Comparison of ENCODE assay signal across 8 mouse cellular contexts in the genomic region with DNA sequence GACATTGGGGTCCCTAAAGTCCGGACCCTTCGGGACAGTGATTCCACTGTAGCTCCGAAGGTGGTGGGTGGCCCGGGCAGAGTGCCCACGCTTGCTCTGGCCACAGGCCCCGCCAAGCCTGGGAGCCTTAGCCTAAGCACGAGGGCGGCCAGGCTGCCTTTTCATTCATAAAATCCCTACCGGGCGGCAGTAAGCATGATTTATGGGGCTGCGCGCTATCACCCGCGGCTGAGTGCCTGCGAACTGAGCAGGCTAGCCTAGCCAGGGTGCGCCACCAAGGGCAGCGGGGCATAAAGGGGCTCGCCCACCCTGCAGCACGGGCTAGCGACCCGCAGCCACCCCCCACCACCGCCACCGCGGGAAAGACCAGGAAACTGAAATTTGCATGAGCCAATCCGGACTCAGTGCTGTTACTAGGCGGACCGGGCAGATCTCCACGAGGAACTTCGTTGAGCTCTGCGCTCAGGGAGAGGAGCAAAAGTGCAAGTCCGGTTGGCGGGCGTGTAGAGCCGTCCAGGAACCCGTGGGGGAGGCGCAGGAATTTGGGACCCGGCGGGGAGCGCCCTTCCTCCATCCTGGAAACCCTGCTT. TPM values are rescaled to one million over a fixed set of nuclear protein-coding genes. Genes with fewer than 3 reads are reported as not detected.
DNase-seq lines count a peak whose midpoint lies in the region; ATAC-seq and TF ChIP-seq lines count a peak whose summit lies in the region.

No protein-coding gene starts in this region.

- peak overlapping the region; percentile 99 for H3K4me2 ChIP-seq in midbrain, embryonic 16.5 days (ENCODE audit: low read length)
- H3K4me2 ChIP-seq in stomach, embryonic 15.5 days, result peak overlapping the region; percentile 98

- H3K36me3 ChIP-seq in embryonic facial prominence, embryonic 10.5 days (replicated peaks), result peaks cover 16% of the 10 kb centered on the region
- no peaks in the 10 kb centered on the region for H3K36me3 ChIP-seq in liver, adult 2 months (ENCODE audit: control insufficient read depth, insufficient read depth, low read length)
- H3K36me3 ChIP-seq in midbrain, embryonic 16.5 days (ENCODE audit: control insufficient read depth, insufficient read depth, low read length), result no peaks in the 10 kb centered on the region
- no peaks in the 10 kb centered on the region for H3K36me3 ChIP-seq in stomach, embryonic 15.5 days

- H3K27ac ChIP-seq in embryonic facial prominence, embryonic 10.5 days (replicated peaks), result peak overlapping the region; percentile 98
- H3K27ac ChIP-seq in liver, adult 2 months (replicated peaks; ENCODE audit: insufficient read depth, low read depth, low read length), result peak overlapping the region; percentile 37
- H3K27ac ChIP-seq in midbrain, embryonic 16.5 days (ENCODE audit: low read length), result peak overlapping the region; percentile 72
- H3K27ac ChIP-seq in stomach, embryonic 15.5 days, result peak overlapping the region; percentile 88

- WGBS in embryonic facial prominence, embryonic 10.5 days, result under 1% methylated on average over 39 of the region's 39 CpGs
- under 1% methylated on average over 39 of the region's 39 CpGs for WGBS in liver, adult 2 months
- WGBS in midbrain, embryonic 16.5 days, result under 1% methylated on average over 39 of the region's 39 CpGs
- WGBS in stomach, embryonic 15.5 days, result 0% methylated on average over 39 of the region's 39 CpGs

- peak; percentile 16 for DNase-seq in cerebellum, adult 9-10 months
- DNase-seq in cerebellum, adult 11 months, result no peak
- peak; percentile 96 for DNase-seq in embryonic facial prominence, embryonic 10.5 days (ENCODE audit: low spot score)
- DNase-seq in heart, adult 11 months, result peak; percentile 100
- peak; percentile 92 for DNase-seq in kidney, adult 11 months
- peak; percentile 78 for DNase-seq in liver, adult 2 months (ENCODE audit: extremely low read depth, low read depth, low spot score)

- no peaks in the 10 kb centered on the region for H3K79me2 ChIP-seq in liver, adult 2 months (ENCODE audit: control insufficient read depth, insufficient read depth, low read length)

- peak; percentile 49 for ATAC-seq in midbrain, embryonic 16.5 days
- peak; percentile 69 for ATAC-seq in stomach, embryonic 15.5 days (ENCODE audit: insufficient read depth, low FRiP score, low read depth)

- peak overlapping the region; percentile 79 for H3K9ac ChIP-seq in liver, adult 2 months (ENCODE audit: low read depth, low read length)
- H3K9ac ChIP-seq in midbrain, embryonic 16.5 days (ENCODE audit: low read depth, low read length), result peak overlapping the region; percentile 55
- H3K9ac ChIP-seq in stomach, embryonic 15.5 days, result peak overlapping the region; percentile 55

- no peak for TF ChIP-seq POLR2A in liver, adult 2 months (IDR thresholded peaks at IDR 0.05; ENCODE audit: extremely low read depth, insufficient read depth, low read length)

- H3K9me3 ChIP-seq in embryonic facial prominence, embryonic 10.5 days, result no peaks in the 10 kb centered on the region
- H3K9me3 ChIP-seq in midbrain, embryonic 16.5 days (replicated peaks; ENCODE audit: control insufficient read depth, low read length, poor library complexity, severe bottlenecking), result no peaks in the 10 kb centered on the region
- H3K9me3 ChIP-seq in stomach, embryonic 15.5 days, result no peaks in the 10 kb centered on the region

- no peak for TF ChIP-seq CTCF in liver, adult 2 months (IDR thresholded peaks at IDR 0.05; ENCODE audit: low read depth, low read length)

- H3K27me3 ChIP-seq in embryonic facial prominence, embryonic 10.5 days (replicated peaks; ENCODE audit: low read depth, poor library complexity, severe bottlenecking), result no peaks in the 10 kb centered on the region
- H3K27me3 ChIP-seq in liver, adult 2 months (ENCODE audit: control insufficient read depth, insufficient read depth, low read length), result no peaks in the 10 kb centered on the region
- peaks cover 42% of the 10 kb centered on the region for H3K27me3 ChIP-seq in midbrain, embryonic 16.5 days (ENCODE audit: control insufficient read depth, insufficient read depth, low read depth, low read length)
- peaks cover 13% of the 10 kb centered on the region; the same call in 1 of the 2 replicates for H3K27me3 ChIP-seq in stomach, embryonic 15.5 days (replicated peaks)

- H3K4me3 ChIP-seq in embryonic facial prominence, embryonic 10.5 days, result peak overlapping the region; percentile 77
- peak overlapping the region; percentile 79 for H3K4me3 ChIP-seq in liver, adult 2 months (ENCODE audit: insufficient read depth, low read depth, low read length)
- peak overlapping the region; percentile 42 for H3K4me3 ChIP-seq in midbrain, embryonic 16.5 days (ENCODE audit: low read depth, low read length)
- peak overlapping the region; percentile 54 for H3K4me3 ChIP-seq in stomach, embryonic 15.5 days (replicated peaks)

- H3K4me1 ChIP-seq in embryonic facial prominence, embryonic 10.5 days, result peaks cover 62% of the 10 kb centered on the region
- H3K4me1 ChIP-seq in liver, adult 2 months (ENCODE audit: control insufficient read depth, insufficient read depth, low read length), result peaks cover 17% of the 10 kb centered on the region
- peaks cover 51% of the 10 kb centered on the region for H3K4me1 ChIP-seq in midbrain, embryonic 16.5 days (ENCODE audit: control insufficient read depth, insufficient read depth, low read length)
- peaks cover 33% of the 10 kb centered on the region for H3K4me1 ChIP-seq in stomach, embryonic 15.5 days

RNA-seq across cellular contexts. Expression of a gene that starts 1.6 kb away (rescaled TPM):
- polyA plus RNA-seq in embryonic facial prominence, embryonic 10.5 days (2016; fragmentation: Nextera tagmentation; extraction: Ambion mirVana), result 191 and 194 TPM in 2 replicates
- total RNA-seq in liver, adult 2 months (2014; rRNA removed), result 42.5 and 49.3 TPM in 2 replicates
- polyA plus RNA-seq in liver, adult 2 months (2012; rRNA removed), result 36.4 and 55.0 TPM in 2 replicates
- polyA plus RNA-seq in midbrain, embryonic 16.5 days (2015; fragmentation: Nextera tagmentation; extraction: Ambion mirVana), result 21.5 and 31.5 TPM in 2 replicates
- 62.3 and 76.9 TPM in 2 replicates for polyA plus RNA-seq in stomach, embryonic 15.5 days (2015; fragmentation: Nextera tagmentation; extraction: Ambion mirVana)

RNA-seq across cellular contexts. Expression of a gene that starts 26.4 kb away (rescaled TPM):
- polyA plus RNA-seq in embryonic facial prominence, embryonic 10.5 days (2016; fragmentation: Nextera tagmentation; extraction: Ambion mirVana), result 25.4 and 26.0 TPM in 2 replicates
- 8.9 and 10.6 TPM in 2 replicates for total RNA-seq in liver, adult 2 months (2014; rRNA removed)
- polyA plus RNA-seq in liver, adult 2 months (2012; rRNA removed), result 10.1 and 11.2 TPM in 2 replicates
- 31.1 and 36.0 TPM in 2 replicates for polyA plus RNA-seq in midbrain, embryonic 16.5 days (2015; fragmentation: Nextera tagmentation; extraction: Ambion mirVana)
- polyA plus RNA-seq in stomach, embryonic 15.5 days (2015; fragmentation: Nextera tagmentation; extraction: Ambion mirVana), result 24.2 and 24.6 TPM in 2 replicates

RNA-seq across cellular contexts. Expression of a gene that starts 45.0 kb away (rescaled TPM):
- 17.5 and 19.7 TPM in 2 replicates for polyA plus RNA-seq in embryonic facial prominence, embryonic 10.5 days (2016; fragmentation: Nextera tagmentation; extraction: Ambion mirVana)
- total RNA-seq in liver, adult 2 months (2014; rRNA removed), result not detected in 2 replicates
- polyA plus RNA-seq in liver, adult 2 months (2012; rRNA removed), result not detected in 2 replicates
- polyA plus RNA-seq in midbrain, embryonic 16.5 days (2015; fragmentation: Nextera tagmentation; extraction: Ambion mirVana), result 19.0 and 35.9 TPM in 2 replicates
- 0.09 and 0.21 TPM in 2 replicates for polyA plus RNA-seq in stomach, embryonic 15.5 days (2015; fragmentation: Nextera tagmentation; extraction: Ambion mirVana)

Comparison
In these comparisons a context has a peak if more than half of its experiments do, and no peak if none do; other contexts are left out.
1. H3K27ac ChIP-seq: peak in every context shown above with its lines; median percentile 98 in embryonic facial prominence, embryonic 10.5 days; 88 in stomach, embryonic 15.5 days; 72 in midbrain, embryonic 16.5 days; 37 in liver, adult 2 months.
2. RNA of a gene that starts 45.0 kb away (polyA plus RNA-seq): 17.5 to 19.7 TPM in embryonic facial prominence, embryonic 10.5 days and 19.0 to 35.9 TPM in midbrain, embryonic 16.5 days; 0.09 to 0.21 TPM in stomach, embryonic 15.5 days and not detected in liver, adult 2 months; every median in the first group is over 10 times any median in the second.
3. Peak in every context shown above with its lines, with median percentiles within 50 percentile points of each other: H3K4me3 ChIP-seq and H3K9ac ChIP-seq.